In genomic region chr1:26685952-26686693, GRCm38 (mm10) we compare ENCODE assay signal across 8 mouse cellular contexts. TPM values are rescaled to one million over a fixed set of nuclear protein-coding genes. Genes with fewer than 3 reads are reported as not detected.
A peak's percentile ranks its signal among the peaks of the same experiment; 100 is the strongest.
DNase-seq lines count a peak whose midpoint lies in the region; ATAC-seq lines count a peak whose summit lies in the region.
"Had no signal": no experiment of that assay in that cellular context is flagged by ENCODE, and none has a peak within 500 bp of the region (broad histone marks: within the 10 kb centered on the region; RNA-seq: fewer than 3 reads in every experiment).

No protein-coding gene starts in this region.

- H3K4me3 ChIP-seq in neural tube, embryonic 11.5 days (ENCODE audit: low read depth, low read length): no peak overlapping the region
- H3K4me3 ChIP-seq in liver, embryonic 16.5 days (ENCODE audit: low read depth, low read length): no peak overlapping the region
- no peak overlapping the region for H3K4me3 ChIP-seq in heart, embryonic 12.5 days

- H3K27me3 ChIP-seq in neural tube, embryonic 11.5 days (ENCODE audit: control insufficient read depth, insufficient read depth, low read length): no peaks in the 10 kb centered on the region
- H3K27me3 ChIP-seq in liver, embryonic 16.5 days (ENCODE audit: control insufficient read depth, insufficient read depth, low read depth, low read length): no peaks in the 10 kb centered on the region
- no peaks in the 10 kb centered on the region for H3K27me3 ChIP-seq in heart, embryonic 12.5 days (replicated peaks)

- H3K9me3 ChIP-seq in neural tube, embryonic 11.5 days (ENCODE audit: control insufficient read depth, low read length): no peaks in the 10 kb centered on the region
- H3K9me3 ChIP-seq in liver, embryonic 16.5 days (replicated peaks; ENCODE audit: control insufficient read depth, low read length): no peaks in the 10 kb centered on the region
- H3K9me3 ChIP-seq in heart, embryonic 12.5 days (replicated peaks): no peaks in the 10 kb centered on the region

- DNase-seq in neural tube, embryonic 11.5 days (ENCODE audit: low spot score): peak; percentile 11
- DNase-seq in neural tube, embryonic 10.5 days (ENCODE audit: extremely low spot score, low spot score): no peak
- no peak for DNase-seq in adrenal gland, postnatal 10 days
- DNase-seq in cerebellum, postnatal 25 days: no peak
- DNase-seq: kidney, adult 8-10 months had no signal

- no peak overlapping the region for H3K9ac ChIP-seq in neural tube, embryonic 11.5 days (ENCODE audit: low read length)
- H3K9ac ChIP-seq in liver, embryonic 16.5 days (ENCODE audit: low read depth, low read length): no peak overlapping the region
- H3K9ac ChIP-seq in heart, embryonic 12.5 days: no peak overlapping the region

- no peaks in the 10 kb centered on the region for H3K36me3 ChIP-seq in neural tube, embryonic 11.5 days (ENCODE audit: control insufficient read depth, insufficient read depth, low read length)
- no peaks in the 10 kb centered on the region for H3K36me3 ChIP-seq in liver, embryonic 16.5 days (ENCODE audit: control insufficient read depth, insufficient read depth)
- no peaks in the 10 kb centered on the region for H3K36me3 ChIP-seq in heart, embryonic 12.5 days

- H3K27ac ChIP-seq in neural tube, embryonic 11.5 days (ENCODE audit: low read depth, low read length): no peak overlapping the region
- H3K27ac ChIP-seq in liver, embryonic 16.5 days (ENCODE audit: low read length): no peak overlapping the region
- H3K27ac ChIP-seq in heart, embryonic 12.5 days (ENCODE audit: poor library complexity, severe bottlenecking): no peak overlapping the region

- 0 out of 2 replicates have a peak, but pooled peaks have one; percentile 26 for ATAC-seq in neural tube, embryonic 11.5 days (ENCODE audit: insufficient read depth, low FRiP score, low TSS enrichment)
- 0 out of 2 replicates have a peak, but pooled peaks have one; percentile 50 for ATAC-seq in erythroblast, adult 5-6 weeks (replicated peaks; ENCODE audit: low FRiP score, poor library complexity, severe bottlenecking)
- 0 out of 2 replicates have a peak, but pooled peaks have one; percentile 27 for ATAC-seq in liver, embryonic 16.5 days (ENCODE audit: low read depth)
- no peak for ATAC-seq in heart, embryonic 12.5 days (ENCODE audit: insufficient number of reproducible peaks, low FRiP score)

- no peaks in the 10 kb centered on the region for H3K4me1 ChIP-seq in neural tube, embryonic 11.5 days (ENCODE audit: control insufficient read depth, insufficient read depth, low read length)
- no peaks in the 10 kb centered on the region for H3K4me1 ChIP-seq in liver, embryonic 16.5 days (ENCODE audit: control insufficient read depth, low read depth, low read length)
- no peaks in the 10 kb centered on the region for H3K4me1 ChIP-seq in heart, embryonic 12.5 days (replicated peaks)

- H3K4me2 ChIP-seq in neural tube, embryonic 11.5 days (ENCODE audit: low read depth): no peak overlapping the region
- no peak overlapping the region for H3K4me2 ChIP-seq in liver, embryonic 16.5 days (ENCODE audit: low read depth, low read length)
- H3K4me2 ChIP-seq in heart, embryonic 12.5 days: no peak overlapping the region

RNA-seq across cellular contexts. Expression of gene 4931408C20Rik, which starts 1.1 kb away (rescaled TPM):
- polyA plus RNA-seq in neural tube, embryonic 11.5 days (2014; fragmentation: Nextera tagmentation; extraction: Ambion mirVana): not detected in 2 replicates
- 0.21 TPM in 1 of 2 replicates, not detected in the other for total RNA-seq in erythroblast, adult 5-6 weeks (2015; ENCODE audit: low replicate concordance)
- not detected in 2 replicates for total RNA-seq in erythroblast, adult 5-6 weeks (2017; ENCODE audit: low replicate concordance)
- polyA plus RNA-seq in liver, embryonic 16.5 days (2015; fragmentation: Nextera tagmentation; extraction: Ambion mirVana): not detected in 2 replicates
- total RNA-seq in adrenal gland, postnatal 10 days (2021): not detected
- not detected in 2 replicates for polyA plus RNA-seq in heart, embryonic 12.5 days (2016; fragmentation: Nextera tagmentation; extraction: Ambion mirVana)
